Mouse (Mus musculus) right cerebral cortex, postnatal 25 days (tissue): Measurements from ENCODE around the gene Cypt1.

Source experiments
- DNase-seq: peaks from one replicate; pipeline ENCODE4 v3.0.0; 2022

Gene Cypt1

DNA sequence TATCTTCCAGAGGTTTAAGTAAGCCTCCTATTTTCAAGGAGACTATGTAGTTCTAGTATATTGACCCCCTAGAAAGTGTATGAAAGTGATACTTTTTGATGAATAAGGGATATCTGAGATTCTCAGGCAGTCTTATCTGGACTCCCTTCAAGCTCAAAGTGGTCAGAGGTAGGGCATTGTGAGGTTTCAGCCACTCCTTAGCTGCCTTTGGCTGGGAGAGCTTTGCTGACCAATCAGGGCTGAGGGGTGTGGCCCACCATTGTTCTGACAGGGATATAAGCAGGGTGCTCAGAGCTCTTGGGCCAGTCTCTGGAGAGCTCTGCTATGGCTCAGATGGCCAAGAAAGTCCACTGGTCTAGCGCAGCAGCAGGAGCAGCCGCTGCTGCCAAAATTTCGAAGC lies at the start of gene Cypt1:
Gene Cypt1, plus strand, starts transcription at position 301 of the 400 bp plus-strand sequence.
- DNase-seq = no peak

DNA sequence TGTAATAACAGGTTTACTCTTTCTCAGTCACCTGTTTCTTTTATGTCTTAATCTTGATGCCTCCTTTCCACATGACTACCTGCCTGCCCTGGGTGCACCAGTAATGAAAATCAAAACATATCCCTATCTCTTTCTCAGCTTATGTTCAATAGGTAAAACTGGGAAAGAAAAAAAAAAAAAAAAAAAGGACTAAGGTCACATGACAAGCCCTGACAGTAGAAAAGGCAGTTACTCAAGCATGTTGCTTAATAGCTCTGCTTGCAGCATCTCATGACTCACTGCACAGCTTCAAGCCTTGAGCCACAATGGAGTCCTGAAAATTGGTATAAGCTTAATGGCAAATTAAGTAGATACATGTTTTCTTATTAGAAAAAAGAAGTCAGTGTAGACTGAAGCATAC lies 24.1 kb downstream of the Cypt1 start:
- no peak for DNase-seq

DNA sequence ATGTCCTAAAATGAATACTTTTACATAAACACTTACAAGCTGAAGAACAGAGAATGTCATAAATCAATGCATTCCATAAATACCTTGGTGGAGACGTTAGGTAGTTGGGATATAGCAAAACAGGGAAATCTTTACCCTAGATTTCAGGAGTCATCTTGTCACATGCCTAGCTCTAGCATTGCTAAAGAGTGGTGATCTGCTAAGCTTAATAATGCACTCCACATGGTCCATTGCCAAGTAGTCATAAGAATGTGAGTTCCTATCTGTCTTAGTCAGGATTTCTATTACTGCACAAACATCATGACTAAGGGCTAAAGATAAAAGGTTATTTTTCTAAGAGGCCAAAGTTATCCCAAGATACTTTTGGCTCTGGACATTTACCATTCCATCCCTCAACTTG lies 34.4 kb downstream of the Cypt1 start:
- DNase-seq = no peak

- no peak for DNase-seq
Observed at GRCm38 (mm10) chrX:16558501-16558900, 35.8 kb downstream of the Cypt1 start.
